Mouse (Mus musculus) forebrain, postnatal 0 days (tissue): Measurements from ENCODE around the gene Twnk. TPM values are rescaled to one million over a fixed set of nuclear protein-coding genes. Genes with fewer than 3 reads are reported as not detected.

ENCODE experiments used
- ATAC-seq: fragments of 200-750 bp; cut with Nextera tagmentation; 2 replicates; pipeline ENCODE4 v1.8.0; 2017; ENCODE audit warnings: mild to moderate bottlenecking, moderate library complexity
- DNase-seq: peaks from one replicate; pipeline ENCODE4 v3.0.0-alpha.2; 2015
- H3K27ac ChIP-seq: fragments of 300-500 bp; sonication (generic); 2 replicates; pipeline ENCODE4 v1.5.1; 2014; ENCODE audit warnings: low read depth, mild to moderate bottlenecking, antibody characterized with exemption, low read length, moderate library complexity, mixed read lengths
- H3K27me3 ChIP-seq: fragments of 300-500 bp; sonication (generic); 2 replicates; pipeline ENCODE4 v1.6.1; 2014; ENCODE audit warnings: mild to moderate bottlenecking, low read length, mixed read lengths; ENCODE audit not compliant: insufficient read depth
- H3K36me3 ChIP-seq: fragments of 300-500 bp; sonication (generic); 2 replicates; pipeline ENCODE4 v1.6.1; 2014; ENCODE audit warnings: mild to moderate bottlenecking, moderate library complexity; ENCODE audit not compliant: insufficient read depth
- H3K4me1 ChIP-seq: fragments of 300-500 bp; sonication (generic); 2 replicates; pipeline ENCODE4 v1.6.1; 2014; ENCODE audit warnings: antibody characterized with exemption; ENCODE audit not compliant: insufficient read depth
- H3K4me2 ChIP-seq: fragments of 300-500 bp; sonication (generic); 2 replicates; pipeline ENCODE4 v1.6.1; 2014; ENCODE audit warnings: low read depth, mild to moderate bottlenecking, moderate library complexity
- H3K4me3 ChIP-seq: fragments of 300-500 bp; sonication (generic); 2 replicates; pipeline ENCODE4 v1.5.1; 2014; ENCODE audit warnings: low read depth, low read length, mixed read lengths
- H3K9ac ChIP-seq: fragments of 300-500 bp; sonication (generic); 2 replicates; pipeline ENCODE4 v1.6.1; 2014; ENCODE audit warnings: mild to moderate bottlenecking
- H3K9me3 ChIP-seq: fragments of 300-500 bp; sonication (generic); 2 replicates; pipeline ENCODE4 v1.6.1; 2016; ENCODE audit warnings: low read length
- CTCF ChIP-seq: sonication (generic); IDR thresholded peaks from 2 replicates; pipeline ENCODE4 v1.5.1; 2016; ENCODE audit warnings: antibody characterized with exemption, control low read depth, low read depth
- WGBS: fragments of 180-500 bp; shearing (Covaris S2); extraction: QIAGEN DNeasy Blood & Tissue Kit; methylation state at CpG from one replicate; pipeline ENCODE4 v1.1.7; 2014; 5-methylcytosine and 5-hydroxymethylcytosine counted together
- polyA plus RNA-seq: library from polyadenylated mRNA; unstranded; fragments of >200 nt; fragmentation: Nextera tagmentation; extraction: Ambion mirVana; gene quantifications from 2 replicates; pipeline ENCODE4 v1.2.1, GENCODE M21; 2015
- total RNA-seq: library from RNA; depleted of rRNA; stranded (reverse); fragments of >200 nt; gene quantifications from 2 replicates; pipeline ENCODE4 v1.2.3, GENCODE M21; 2014

Gene Twnk
- total and polyA plus RNA-seq, 2 experiments from 2014 or later: 7.7 to 10.8 TPM

DNA sequence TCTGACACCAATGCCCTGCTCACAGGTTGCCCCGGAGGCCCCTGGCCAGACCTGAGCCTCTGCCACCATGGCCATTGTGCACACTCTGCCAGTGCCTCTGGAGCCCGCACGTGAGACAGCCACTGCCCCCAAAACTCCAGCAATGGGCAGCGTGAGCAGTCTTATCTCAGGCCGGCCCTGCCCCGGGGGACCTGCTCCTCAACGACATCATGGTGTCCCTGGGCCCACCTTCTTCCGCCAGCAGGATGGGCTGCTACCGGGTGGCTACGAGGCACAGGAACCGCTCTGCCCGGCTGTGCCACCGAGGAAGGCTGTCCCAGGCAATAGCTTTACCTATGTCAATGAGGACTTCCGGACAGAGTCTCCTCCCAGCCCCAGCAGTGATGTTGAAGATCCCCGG is 15.9 kb downstream of the Twnk start:
- no peak for TF ChIP-seq CTCF
- Histone ChIP-seq H3K4me2 (no peak overlapping the region), H3K36me3 (peaks cover 17% of the 10 kb centered on the region), H3K9me3 (no peaks in the 10 kb centered on the region), H3K9ac (no peak overlapping the region), H3K27me3 (no peaks in the 10 kb centered on the region), H3K4me3 (no peak overlapping the region), H3K27ac (no peak overlapping the region), H3K4me1 (peaks cover 7% of the 10 kb centered on the region)
- 93% methylated on average over 15 of the region's 15 CpGs for WGBS
- ATAC-seq (no peak), DNase-seq (no peak)

DNA sequence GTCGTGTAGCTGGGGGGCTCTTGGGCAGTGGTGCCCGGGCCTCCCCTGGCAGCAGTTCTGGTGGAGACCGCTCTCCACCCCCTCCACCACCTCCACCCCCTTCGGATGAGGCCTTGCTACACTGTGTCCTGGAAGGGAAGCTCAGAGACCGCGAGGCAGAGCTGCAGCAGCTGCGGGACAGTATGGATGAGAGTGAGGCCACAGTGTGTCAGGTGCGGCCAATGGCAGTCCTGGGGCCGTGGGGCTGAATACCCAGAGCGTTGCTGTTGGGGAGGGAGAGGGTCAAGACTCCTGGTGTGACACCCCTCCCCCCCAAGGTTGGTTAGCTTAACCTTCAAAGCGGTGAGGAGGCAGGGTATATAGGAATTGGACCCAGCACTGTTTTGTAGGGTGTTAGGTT is 18.5 kb downstream of the Twnk start:
- H3K9me3 ChIP-seq: no peaks in the 10 kb centered on the region
- no peak for TF ChIP-seq CTCF
- no peak overlapping the region for H3K4me3 ChIP-seq
- H3K4me1 ChIP-seq: no peaks in the 10 kb centered on the region
- ATAC-seq: no peak
- no peaks in the 10 kb centered on the region for H3K27me3 ChIP-seq
- H3K4me2 ChIP-seq: no peak overlapping the region
- DNase-seq: no peak
- no peak overlapping the region for H3K9ac ChIP-seq
- H3K36me3 ChIP-seq: peaks cover 29% of the 10 kb centered on the region
- H3K27ac ChIP-seq: no peak overlapping the region
- WGBS: 89% methylated on average over 11 of the region's 11 CpGs

DNA sequence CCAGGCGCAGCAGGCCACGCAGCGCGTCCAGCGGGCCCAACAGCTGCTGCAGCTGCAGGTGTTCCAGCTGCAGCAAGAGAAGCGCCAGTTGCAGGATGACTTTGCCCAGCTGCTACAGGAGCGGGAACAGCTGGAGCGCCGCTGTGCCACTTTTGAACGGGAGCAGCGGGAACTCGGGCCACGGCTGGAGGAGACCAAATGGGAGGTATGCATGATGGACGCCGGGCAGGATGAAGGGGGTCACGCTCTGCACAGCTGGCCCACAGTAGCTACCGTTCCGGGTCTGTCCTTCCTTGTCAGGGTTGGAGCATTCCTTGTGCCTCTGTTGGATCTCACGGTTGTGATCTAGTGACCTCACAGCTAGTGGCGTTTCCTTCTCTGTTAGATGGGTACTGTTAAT is 19.3 kb downstream of the Twnk start:
- no peak for ATAC-seq
- Histone ChIP-seq H3K27me3 (no peaks in the 10 kb centered on the region), H3K4me1 (no peaks in the 10 kb centered on the region), H3K4me3 (no peak overlapping the region), H3K9ac (no peak overlapping the region), H3K4me2 (no peak overlapping the region), H3K9me3 (no peaks in the 10 kb centered on the region), H3K36me3 (peaks cover 29% of the 10 kb centered on the region), H3K27ac (no peak overlapping the region)
- DNase-seq: no peak
- TF ChIP-seq CTCF: no peak
- 91% methylated on average over 20 of the region's 20 CpGs for WGBS

DNA sequence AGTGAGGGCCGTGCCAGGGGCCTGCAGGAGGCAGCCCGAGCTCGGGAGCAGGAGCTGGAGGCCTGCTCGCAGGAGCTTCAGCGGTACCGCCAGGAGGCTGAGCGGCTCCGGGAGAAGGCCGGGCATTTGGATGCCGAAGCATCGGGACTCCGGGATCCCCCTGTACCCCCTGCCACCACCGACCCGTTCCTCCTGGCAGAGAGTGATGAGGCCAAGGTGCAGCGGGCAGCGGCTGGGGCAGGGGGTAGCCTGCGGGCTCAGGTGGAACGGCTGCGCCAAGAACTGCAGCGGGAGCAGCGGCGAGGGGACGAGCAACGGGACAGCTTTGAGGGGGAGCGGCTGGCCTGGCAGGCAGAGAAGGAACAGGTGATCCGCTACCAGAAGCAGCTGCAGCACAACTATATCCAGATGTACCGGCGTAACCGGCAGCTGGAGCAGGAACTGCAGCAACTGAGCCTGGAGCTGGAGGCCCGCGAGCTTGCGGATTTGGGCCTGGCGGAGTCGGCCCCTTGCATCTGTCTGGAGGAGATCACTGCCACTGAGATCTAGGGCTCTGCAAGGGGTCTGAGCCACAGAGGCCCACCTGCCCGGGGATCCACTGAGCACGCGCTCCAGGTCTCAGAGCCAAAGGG is 20.6 kb downstream of the Twnk start:
- 93% methylated on average over 37 of the region's 37 CpGs for WGBS

DNA sequence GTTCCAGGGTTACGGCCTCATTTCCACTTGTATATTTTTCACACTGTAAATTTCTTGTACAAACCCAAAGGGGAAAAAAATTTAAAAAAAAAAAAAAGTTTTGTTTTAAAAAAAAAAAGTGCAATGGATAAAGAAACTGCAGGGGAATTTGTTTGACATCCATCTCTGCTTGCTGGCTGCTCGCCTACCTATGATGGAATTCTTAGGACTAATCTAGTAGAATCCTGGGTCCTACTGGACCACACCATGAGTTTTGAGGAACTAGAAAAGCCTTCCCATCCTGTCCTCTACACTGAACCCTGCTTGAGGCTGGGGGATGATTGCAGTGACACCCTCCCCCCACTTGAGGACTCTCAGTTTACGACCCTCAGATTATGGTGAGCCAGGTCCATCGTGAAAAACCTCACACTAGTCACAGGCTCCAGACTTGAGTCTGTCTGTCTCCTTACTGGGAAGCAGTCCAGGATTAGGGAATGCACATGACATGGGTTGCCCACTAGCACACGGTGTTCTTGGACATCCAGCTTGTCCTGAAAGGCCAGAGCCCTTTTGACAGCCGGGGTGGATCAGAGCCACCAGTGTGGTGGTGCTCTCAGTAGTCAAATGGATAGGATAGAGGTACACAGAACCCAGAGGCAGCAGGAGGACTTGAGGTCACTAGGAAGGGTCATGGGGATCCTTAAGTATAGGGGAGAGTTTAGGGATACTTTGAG is 21.7 kb downstream of the Twnk start:
- DNase-seq: no peak
- no peak overlapping the region for H3K4me2 ChIP-seq
- 82% methylated on average over 6 of the region's 6 CpGs for WGBS
- peaks cover 29% of the 10 kb centered on the region for H3K36me3 ChIP-seq
- no peak overlapping the region for H3K4me3 ChIP-seq
- no peaks in the 10 kb centered on the region for H3K9me3 ChIP-seq
- H3K4me1 ChIP-seq: 0 out of 2 replicates have a peak, but pooled peaks cover 5% of the 10 kb centered on the region
- no peak for ATAC-seq
- H3K27me3 ChIP-seq: no peaks in the 10 kb centered on the region
- no peak overlapping the region for H3K9ac ChIP-seq
- TF ChIP-seq CTCF: no peak
- H3K27ac ChIP-seq: no peak overlapping the region

More for the DNA sequence above, 20.6 kb downstream of the Twnk start:
- 0 out of 2 replicates have a peak, but pooled peaks cover 5% of the 10 kb centered on the region for H3K4me1 ChIP-seq
- ATAC-seq: no peak
- DNase-seq: no peak
- no peaks in the 10 kb centered on the region for H3K27me3 ChIP-seq
- no peak overlapping the region for H3K4me2 ChIP-seq
- no peak for TF ChIP-seq CTCF
- peaks cover 29% of the 10 kb centered on the region for H3K36me3 ChIP-seq
- no peak overlapping the region for H3K4me3 ChIP-seq
- no peak overlapping the region for H3K9ac ChIP-seq
- no peaks in the 10 kb centered on the region for H3K9me3 ChIP-seq
- H3K27ac ChIP-seq: no peak overlapping the region

DNA sequence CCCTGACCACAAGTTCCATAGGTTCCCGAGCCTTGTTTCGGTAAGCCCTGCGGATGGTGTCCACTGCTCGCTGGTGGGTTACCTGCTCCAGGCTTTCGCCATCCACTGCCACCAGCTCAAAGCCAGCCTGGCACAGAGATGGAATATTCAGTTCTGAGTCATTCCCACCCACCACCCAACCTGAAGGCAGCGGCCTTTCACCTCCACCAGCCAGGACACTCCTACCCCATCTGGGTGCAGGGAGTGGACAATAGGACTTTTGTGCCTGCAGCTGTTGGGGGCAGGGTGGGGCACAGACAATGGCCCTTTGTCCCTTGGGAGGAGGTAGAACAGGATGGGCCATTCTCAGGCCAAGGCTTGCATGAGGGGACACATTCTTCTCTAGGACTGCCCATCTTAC is 22.4 kb downstream of the Twnk start:
- 83% methylated on average over 6 of the region's 6 CpGs for WGBS
- DNase-seq (no peak), ATAC-seq (no peak)
- H3K9me3 ChIP-seq: no peaks in the 10 kb centered on the region
- no peaks in the 10 kb centered on the region for H3K27me3 ChIP-seq
- H3K36me3 ChIP-seq: peaks cover 29% of the 10 kb centered on the region
- H3K4me1 ChIP-seq: 0 out of 2 replicates have a peak, but pooled peaks cover 5% of the 10 kb centered on the region
- H3K4me2 ChIP-seq: no peak overlapping the region
- no peak overlapping the region for H3K4me3 ChIP-seq
- no peak overlapping the region for H3K27ac ChIP-seq
- H3K9ac ChIP-seq: no peak overlapping the region
- TF ChIP-seq CTCF: no peak

DNA sequence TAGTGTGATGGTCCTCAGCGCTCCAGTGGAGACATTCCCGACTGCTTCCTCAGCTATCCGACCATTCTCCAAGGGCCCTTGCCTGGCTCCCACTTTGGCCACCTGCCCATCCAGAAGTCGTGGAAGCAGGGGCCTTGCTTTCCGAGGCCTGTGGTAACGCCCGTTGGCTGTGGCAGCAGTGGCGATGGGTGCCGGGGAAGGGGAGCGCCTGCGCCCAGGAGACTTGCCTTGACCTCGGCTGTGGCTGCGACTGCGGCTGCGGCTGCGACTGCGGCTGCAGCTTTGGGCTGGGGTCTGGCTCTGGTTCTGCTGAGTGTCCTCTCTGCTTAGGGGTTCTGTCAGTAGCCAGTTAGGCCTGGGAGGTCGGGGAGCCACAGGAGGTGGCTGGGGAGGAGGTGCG is 23.3 kb downstream of the Twnk start:
- H3K4me3 ChIP-seq: no peak overlapping the region
- H3K27me3 ChIP-seq: no peaks in the 10 kb centered on the region
- DNase-seq (no peak), ATAC-seq (no peak)
- H3K4me1 ChIP-seq: 0 out of 2 replicates have a peak, but pooled peaks cover 5% of the 10 kb centered on the region
- H3K4me2 ChIP-seq: no peak overlapping the region
- H3K9me3 ChIP-seq: no peaks in the 10 kb centered on the region
- no peak overlapping the region for H3K9ac ChIP-seq
- H3K36me3 ChIP-seq: peaks cover 26% of the 10 kb centered on the region
- TF ChIP-seq CTCF: no peak
- no peak overlapping the region for H3K27ac ChIP-seq
- WGBS: 63% methylated on average over 19 of the region's 19 CpGs
